Mouse (Mus musculus) megakaryocyte progenitor cell, adult 5-6 weeks (primary cell): Measurements from ENCODE around the gene Abr. TPM values are rescaled to one million over a fixed set of nuclear protein-coding genes. Genes with fewer than 3 reads are reported as not detected.

Experiments used
- ATAC-seq: replicated peaks from 2 replicates; pipeline ENCODE4 v1.8.0; 2016; ENCODE audit warnings: mild to moderate bottlenecking, moderate TSS enrichment, inconsistent platforms; ENCODE audit not compliant: poor library complexity
- total RNA-seq, 2 experiments: library from RNA; stranded (forward) in 1 of 2; stranded (reverse) in 1 of 2; fragments of 157-497, 149-512 nt in 1 of 2; fragments of 200-1000 nt in 1 of 2; gene quantifications; 2 replicates each; pipeline versions ENCODE4 v1.2.3 to v1.2.4; 2015 to 2017

The Abr gene
- total RNA-seq (2015) (25.2 and 32.5 TPM in 2 replicates), total RNA-seq (2017) (45.9 and 49.7 TPM in 2 replicates)

- ATAC-seq = no peak
Measured at GRCm38 (mm10) chr11:76622152-76622565, at the start of gene Abr. Gene Abr, minus strand, starts transcription at chr11:76622314.

- peak; percentile 57; the same call in 1 of the 2 replicates for ATAC-seq
Measured at GRCm38 (mm10) chr11:76667807-76668206, 45.7 kb upstream of the Abr start.

GRCm38 (mm10) chr11:76666002-76666649 lies 44.0 kb upstream of the Abr start:
- ATAC-seq = no peak

- no peak for ATAC-seq
Measured at GRCm38 (mm10) chr11:76661790-76662468, 39.8 kb upstream of the Abr start.

- ATAC-seq = no peak
Measured at GRCm38 (mm10) chr11:76659138-76659930, 37.2 kb upstream of the Abr start.

GRCm38 (mm10) chr11:76657450-76657970 lies 35.4 kb upstream of the Abr start:
- ATAC-seq = no peak

GRCm38 (mm10) chr11:76655106-76655505 lies 33.0 kb upstream of the Abr start:
- ATAC-seq = peak; percentile 42; the same call in 1 of the 2 replicates

- no peak for ATAC-seq
Measured at GRCm38 (mm10) chr11:76652838-76653334, 30.8 kb upstream of the Abr start.

GRCm38 (mm10) chr11:76650862-76651560 lies 28.9 kb upstream of the Abr start:
- ATAC-seq = no peak

GRCm38 (mm10) chr11:76647500-76647899 lies 25.4 kb upstream of the Abr start:
- ATAC-seq = peak; percentile 83

GRCm38 (mm10) chr11:76647062-76647461 lies 24.9 kb upstream of the Abr start:
- no peak for ATAC-seq

- peak; percentile 89 for ATAC-seq
Measured at GRCm38 (mm10) chr11:76645955-76646354, 23.8 kb upstream of the Abr start.

- peak; percentile 40; the same call in 1 of the 2 replicates for ATAC-seq
Measured at GRCm38 (mm10) chr11:76645036-76645435, 22.9 kb upstream of the Abr start.

- no peak for ATAC-seq
Measured at GRCm38 (mm10) chr11:76644257-76644656, 22.1 kb upstream of the Abr start.

- ATAC-seq = no peak
Measured at GRCm38 (mm10) chr11:76640231-76640630, 18.1 kb upstream of the Abr start.

GRCm38 (mm10) chr11:76639269-76639985 lies 17.3 kb upstream of the Abr start:
- ATAC-seq = no peak

GRCm38 (mm10) chr11:76630487-76630886 lies 8.4 kb upstream of the Abr start:
- no peak for ATAC-seq

GRCm38 (mm10) chr11:76630023-76630422 lies 7.9 kb upstream of the Abr start:
- peak; percentile 34 for ATAC-seq

GRCm38 (mm10) chr11:76628613-76629012 lies 6.5 kb upstream of the Abr start:
- ATAC-seq = peak; percentile 97

GRCm38 (mm10) chr11:76624881-76625280 lies 2.8 kb upstream of the Abr start:
- ATAC-seq = no peak
